Mouse (Mus musculus): ENCODE data around the gene Plekha6. TPM values are rescaled to one million over a fixed set of nuclear protein-coding genes. Genes with fewer than 3 reads are reported as not detected.

The Plekha6 gene
- total and polyA plus RNA-seq, 3 experiments = 11.8 to 28.5 TPM; not detected in 1

DNA sequence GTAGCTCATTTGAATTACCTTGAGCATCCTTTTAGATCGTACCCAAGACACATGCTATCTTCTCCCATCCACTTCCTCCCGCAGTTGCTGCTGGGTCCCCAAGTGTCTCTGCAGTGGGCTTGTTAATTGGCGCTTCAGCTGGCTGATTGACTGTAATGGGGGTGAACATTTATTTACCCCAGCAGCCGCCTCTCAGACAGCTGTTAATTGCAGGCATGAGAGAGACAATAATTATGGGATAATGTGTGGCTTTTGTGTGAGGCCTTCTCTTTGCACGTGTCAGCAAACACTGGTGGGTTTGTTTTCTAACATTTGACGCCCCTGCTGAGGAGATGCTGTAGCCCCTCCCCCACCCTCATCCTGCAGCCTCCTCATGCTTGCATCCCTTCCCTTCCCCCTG is 32.2 kb downstream of the Plekha6 start:
- H3K4me3 ChIP-seq (ENCODE audit: control insufficient read depth in 1 of 2, insufficient read depth in 1 of 2, low read depth in 2 of 2, low read length in 2 of 2) = no peak overlapping the region
- H3K79me2 ChIP-seq (ENCODE audit: control insufficient read depth, insufficient read depth, low read length, poor library complexity) = no peaks in the 10 kb centered on the region
- no peak for DNase-seq (ENCODE audit: low read depth, low spot score)
- no peak for TF ChIP-seq ZKSCAN1 (IDR thresholded peaks at IDR 0.05; ENCODE audit: low read depth, low read length)
- no peak overlapping the region for H3K27ac ChIP-seq (ENCODE audit: control insufficient read depth, low read depth, low read length)
- H3K4me1 ChIP-seq (ENCODE audit: control insufficient read depth in 1 of 2, insufficient read depth in 2 of 2, low read length in 2 of 2) = no peaks in the 10 kb centered on the region
- no peaks in the 10 kb centered on the region for H3K27me3 ChIP-seq (ENCODE audit: control insufficient read depth in 1 of 2, insufficient read depth in 2 of 2, low read length in 2 of 2)
- no peaks in the 10 kb centered on the region for H3K9me3 ChIP-seq (replicated peaks; ENCODE audit: insufficient read depth, low read length)
- H3K9ac ChIP-seq (ENCODE audit: control insufficient read depth, low read depth, low read length, poor library complexity, severe bottlenecking) = no peak overlapping the region
- no peaks in the 10 kb centered on the region; a peak in 1 of 4 replicates for H3K36me3 ChIP-seq (ENCODE audit: control insufficient read depth in 1 of 2, insufficient read depth in 2 of 2, low read length in 2 of 2)

DNA sequence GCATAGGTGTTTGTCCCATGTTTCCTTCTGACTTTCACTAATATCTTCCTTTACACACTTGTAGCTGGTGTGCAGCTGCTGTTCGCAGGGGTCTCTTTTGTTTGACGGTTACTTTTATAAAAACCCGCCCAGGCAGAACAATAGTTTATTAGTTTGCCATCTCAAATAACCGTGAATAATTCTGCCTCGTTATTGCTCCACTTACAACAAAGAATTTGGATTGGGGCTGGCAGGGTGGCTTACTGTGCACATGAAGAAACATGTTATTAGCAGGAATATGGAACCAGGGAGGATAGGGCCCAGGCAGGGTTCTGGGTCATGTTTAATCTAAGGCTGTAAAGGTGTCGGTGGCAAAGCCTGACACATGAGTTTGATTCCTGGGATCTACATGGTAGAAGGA is 33.3 kb downstream of the Plekha6 start:
- Histone ChIP-seq H3K36me3 (ENCODE audit: control insufficient read depth in 1 of 2, insufficient read depth in 2 of 2, low read length in 2 of 2) (no peaks in the 10 kb centered on the region), H3K4me3 (ENCODE audit: control insufficient read depth in 1 of 2, insufficient read depth in 1 of 2, low read depth in 2 of 2, low read length in 2 of 2) (no peak overlapping the region), H3K27me3 (ENCODE audit: control insufficient read depth in 1 of 2, insufficient read depth in 2 of 2, low read length in 2 of 2) (no peaks in the 10 kb centered on the region), H3K9me3 (replicated peaks; ENCODE audit: insufficient read depth, low read length) (no peaks in the 10 kb centered on the region), H3K9ac (ENCODE audit: control insufficient read depth, low read depth, low read length, poor library complexity, severe bottlenecking) (no peak overlapping the region), H3K27ac (ENCODE audit: control insufficient read depth, low read depth, low read length) (no peak overlapping the region), H3K4me1 (ENCODE audit: control insufficient read depth in 1 of 2, insufficient read depth in 2 of 2, low read length in 2 of 2) (no peaks in the 10 kb centered on the region), H3K79me2 (ENCODE audit: control insufficient read depth, insufficient read depth, low read length, poor library complexity) (no peaks in the 10 kb centered on the region)
- no peak for DNase-seq (ENCODE audit: low read depth, low spot score)
- TF ChIP-seq MEF2A (IDR thresholded peaks at IDR 0.05; ENCODE audit: extremely low read depth, insufficient replicate concordance, low read depth, low read length, poor library complexity, severe bottlenecking) = no peak
- no peak for TF ChIP-seq JUND (IDR thresholded peaks at IDR 0.05; ENCODE audit: low read depth, low read length)
- no peak for TF ChIP-seq BHLHE40 (IDR thresholded peaks at IDR 0.05; ENCODE audit: borderline replicate concordance, low read depth, low read length)
- TF ChIP-seq ZNF384 (IDR thresholded peaks at IDR 0.05; ENCODE audit: low read depth, low read length) = no peak
- no peak for TF ChIP-seq GABPA (IDR thresholded peaks at IDR 0.05; ENCODE audit: low read depth, low read length)
- TF ChIP-seq HCFC1 (IDR thresholded peaks at IDR 0.05; ENCODE audit: low read depth, low read length) = no peak
- no peak for TF ChIP-seq ZKSCAN1 (IDR thresholded peaks at IDR 0.05; ENCODE audit: low read depth, low read length)
- no peak for TF ChIP-seq KAT2A (conservative IDR thresholded peaks at IDR 0.05; ENCODE audit: low read depth, low read length)
- no peak for TF ChIP-seq POLR2AphosphoS2 (IDR thresholded peaks at IDR 0.05; ENCODE audit: low read length)
- TF ChIP-seq MXI1 (IDR thresholded peaks at IDR 0.05; ENCODE audit: low read depth, low read length) = no peak
- TF ChIP-seq TAL1 (IDR thresholded peaks at IDR 0.05; ENCODE audit: low read length) = no peak
- no peak for TF ChIP-seq E2F4 (IDR thresholded peaks at IDR 0.05; ENCODE audit: borderline replicate concordance, low read depth, low read length)
- TF ChIP-seq POLR2A (IDR thresholded peaks at IDR 0.05; ENCODE audit: control insufficient read depth in 1 of 2, insufficient read depth in 1 of 2, low read depth in 1 of 2, low read length in 2 of 2, poor library complexity in 1 of 2) = no peak
- TF ChIP-seq ZMIZ1 (IDR thresholded peaks at IDR 0.05; ENCODE audit: low read depth, low read length) = no peak

DNA sequence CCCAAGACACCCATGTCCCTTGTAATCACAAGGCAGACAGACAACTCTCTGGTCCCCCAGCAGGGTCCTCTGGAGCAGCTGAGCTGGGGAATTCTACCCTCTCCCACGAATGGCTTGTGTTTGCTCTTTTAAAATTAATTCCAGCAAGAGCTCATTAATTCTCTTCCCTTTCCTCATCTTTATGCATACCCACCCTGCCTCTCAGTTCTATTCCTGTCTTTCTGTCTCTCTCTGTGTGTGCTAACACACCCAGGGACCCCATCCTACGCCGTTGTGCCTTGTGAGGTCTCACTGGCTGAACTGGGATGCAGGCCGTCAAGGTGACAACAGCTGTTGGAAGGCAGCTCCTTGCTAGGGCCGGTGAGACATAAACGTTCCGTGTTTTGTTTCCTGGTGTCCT is 35.7 kb downstream of the Plekha6 start:
- H3K79me2 ChIP-seq (ENCODE audit: control insufficient read depth, insufficient read depth, low read length, poor library complexity) = no peaks in the 10 kb centered on the region
- H3K9me3 ChIP-seq (replicated peaks; ENCODE audit: insufficient read depth, low read length) = no peaks in the 10 kb centered on the region
- DNase-seq (ENCODE audit: low read depth, low spot score) = no peak
- no peak overlapping the region for H3K4me3 ChIP-seq (ENCODE audit: control insufficient read depth in 1 of 2, insufficient read depth in 1 of 2, low read depth in 2 of 2, low read length in 2 of 2)
- TF ChIP-seq MAZ (IDR thresholded peaks at IDR 0.05; ENCODE audit: low read depth, low read length) (no peak), TCF12 (IDR thresholded peaks at IDR 0.05; ENCODE audit: low read depth, low read length) (no peak), RAD21 (IDR thresholded peaks at IDR 0.05; ENCODE audit: low read depth, low read length) (no peak)
- H3K27me3 ChIP-seq (ENCODE audit: control insufficient read depth in 1 of 2, insufficient read depth in 2 of 2, low read length in 2 of 2) = no peaks in the 10 kb centered on the region
- no peaks in the 10 kb centered on the region for H3K36me3 ChIP-seq (ENCODE audit: control insufficient read depth in 1 of 2, insufficient read depth in 2 of 2, low read length in 2 of 2)
- H3K4me1 ChIP-seq (ENCODE audit: control insufficient read depth in 1 of 2, insufficient read depth in 2 of 2, low read length in 2 of 2) = no peaks in the 10 kb centered on the region
- no peak overlapping the region for H3K9ac ChIP-seq (ENCODE audit: control insufficient read depth, low read depth, low read length, poor library complexity, severe bottlenecking)
- H3K27ac ChIP-seq (ENCODE audit: control insufficient read depth, low read depth, low read length) = no peak overlapping the region

Data from MEL (cell line).